Mouse (Mus musculus): ENCODE data around the gene Ankrd34b. TPM values are rescaled to one million over a fixed set of nuclear protein-coding genes. Genes with fewer than 3 reads are reported as not detected.

Ankrd34b gene
- total and polyA plus RNA-seq, 2 experiments from 2014 or later: 5.0 to 5.9 TPM

DNA sequence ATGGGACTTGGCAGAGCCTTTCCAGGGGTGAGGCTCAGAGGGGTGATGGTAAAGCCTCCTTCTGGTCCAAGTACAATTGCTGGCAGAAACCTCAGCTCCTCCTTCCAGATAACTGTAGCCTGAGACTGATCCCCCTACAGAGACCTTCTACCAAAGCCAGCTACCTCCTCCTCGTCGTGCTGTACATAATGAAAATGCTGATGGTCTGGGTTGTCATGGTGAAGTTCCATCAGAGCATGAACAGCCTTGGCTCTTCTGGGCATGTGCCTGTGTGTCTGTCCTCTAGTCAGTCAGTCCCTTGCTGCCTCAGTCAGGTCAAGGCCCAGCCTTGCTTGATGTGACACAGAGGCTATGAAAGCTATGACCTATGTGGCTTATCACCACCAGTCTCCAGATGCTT is 15.2 kb upstream of the Ankrd34b start:
- H3K4me1 ChIP-seq (ENCODE audit: insufficient read depth, low read length): 0 out of 2 replicates have a peak, but pooled peaks cover 5% of the 10 kb centered on the region
- 45% methylated on average over 2 of the region's 2 CpGs for WGBS
- no peaks in the 10 kb centered on the region for H3K36me3 ChIP-seq (ENCODE audit: insufficient read depth, low read length)
- no peak overlapping the region for H3K9ac ChIP-seq (replicated peaks; ENCODE audit: low read length)
- no peak overlapping the region for H3K27ac ChIP-seq
- H3K4me2 ChIP-seq (ENCODE audit: low read depth, low read length): no peak overlapping the region
- DNase-seq (ENCODE audit: low spot score) (no peak), ATAC-seq (no peak)
- H3K9me3 ChIP-seq (ENCODE audit: low read length): no peaks in the 10 kb centered on the region
- no peaks in the 10 kb centered on the region for H3K27me3 ChIP-seq (ENCODE audit: insufficient read depth, low read length)
- no peak overlapping the region for H3K4me3 ChIP-seq (ENCODE audit: low read length)
- TF ChIP-seq CTCF (IDR thresholded peaks at IDR 0.05; ENCODE audit: low read depth): no peak

DNA sequence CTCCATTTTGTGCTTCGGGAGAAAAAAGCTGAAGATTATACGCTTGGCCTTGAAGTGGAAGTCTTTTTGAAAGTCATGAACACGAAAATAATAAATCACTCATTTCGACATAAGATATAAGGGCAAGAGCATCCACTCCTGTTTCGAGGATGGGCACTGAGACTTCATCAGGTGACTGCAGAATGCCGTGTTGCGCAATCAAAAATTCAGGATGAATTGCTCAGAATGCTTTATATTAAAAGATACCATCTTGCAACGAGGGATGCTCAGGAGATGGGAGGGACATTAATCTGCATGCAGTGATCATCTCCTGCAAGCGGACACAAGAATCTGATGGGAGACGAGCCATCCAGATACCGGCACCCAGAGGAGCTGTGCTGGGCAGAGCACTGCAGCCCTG is 6.1 kb upstream of the Ankrd34b start:
- H3K4me2 ChIP-seq (ENCODE audit: low read depth, low read length): no peak overlapping the region
- no peak overlapping the region for H3K9ac ChIP-seq (replicated peaks; ENCODE audit: low read length)
- no peak for ATAC-seq
- H3K4me3 ChIP-seq (ENCODE audit: low read length): no peak overlapping the region
- H3K4me1 ChIP-seq (ENCODE audit: insufficient read depth, low read length): no peaks in the 10 kb centered on the region
- H3K27ac ChIP-seq: no peak overlapping the region
- no peaks in the 10 kb centered on the region for H3K9me3 ChIP-seq (ENCODE audit: low read length)
- TF ChIP-seq CTCF (IDR thresholded peaks at IDR 0.05; ENCODE audit: low read depth): no peak
- DNase-seq (ENCODE audit: low spot score): no peak
- peaks cover 2% of the 10 kb centered on the region; the same call in 1 of the 2 replicates for H3K27me3 ChIP-seq (ENCODE audit: insufficient read depth, low read length)
- WGBS: 87% methylated on average over 11 of the region's 11 CpGs
- H3K36me3 ChIP-seq (ENCODE audit: insufficient read depth, low read length): no peaks in the 10 kb centered on the region

DNA sequence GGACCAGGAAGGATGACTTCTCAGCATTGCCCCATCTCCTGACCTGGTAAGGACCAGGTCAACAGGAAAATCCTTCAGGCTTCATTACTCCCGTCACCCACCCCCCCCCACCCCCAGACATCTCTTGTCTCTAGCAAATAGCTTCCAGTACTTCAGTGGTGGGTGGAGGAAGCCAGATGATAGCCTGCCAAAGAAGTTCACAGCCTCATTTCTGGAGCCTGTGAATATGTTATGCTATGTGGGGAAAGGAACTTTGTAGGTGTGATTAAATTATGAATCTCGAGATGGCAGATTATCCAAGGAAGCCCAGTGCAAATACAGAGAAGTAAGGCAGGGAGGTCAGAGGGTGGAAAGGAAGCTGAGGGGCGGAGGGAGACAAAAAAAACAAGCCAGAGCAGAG is 2.0 kb upstream of the Ankrd34b start:
- H3K4me3 ChIP-seq (ENCODE audit: low read length): no peak overlapping the region
- DNase-seq (ENCODE audit: low spot score): no peak
- H3K27me3 ChIP-seq (ENCODE audit: insufficient read depth, low read length): peaks cover 4% of the 10 kb centered on the region; the same call in 1 of the 2 replicates
- H3K27ac ChIP-seq: no peak overlapping the region
- WGBS: 52% methylated on average over 3 of the region's 3 CpGs
- no peak for TF ChIP-seq CTCF (IDR thresholded peaks at IDR 0.05; ENCODE audit: low read depth)
- no peak overlapping the region for H3K9ac ChIP-seq (replicated peaks; ENCODE audit: low read length)
- ATAC-seq: no peak
- no peak overlapping the region for H3K4me2 ChIP-seq (ENCODE audit: low read depth, low read length)
- H3K4me1 ChIP-seq (ENCODE audit: insufficient read depth, low read length): 0 out of 2 replicates have a peak, but pooled peaks cover 4% of the 10 kb centered on the region
- no peaks in the 10 kb centered on the region for H3K9me3 ChIP-seq (ENCODE audit: low read length)
- no peaks in the 10 kb centered on the region for H3K36me3 ChIP-seq (ENCODE audit: insufficient read depth, low read length)

DNA sequence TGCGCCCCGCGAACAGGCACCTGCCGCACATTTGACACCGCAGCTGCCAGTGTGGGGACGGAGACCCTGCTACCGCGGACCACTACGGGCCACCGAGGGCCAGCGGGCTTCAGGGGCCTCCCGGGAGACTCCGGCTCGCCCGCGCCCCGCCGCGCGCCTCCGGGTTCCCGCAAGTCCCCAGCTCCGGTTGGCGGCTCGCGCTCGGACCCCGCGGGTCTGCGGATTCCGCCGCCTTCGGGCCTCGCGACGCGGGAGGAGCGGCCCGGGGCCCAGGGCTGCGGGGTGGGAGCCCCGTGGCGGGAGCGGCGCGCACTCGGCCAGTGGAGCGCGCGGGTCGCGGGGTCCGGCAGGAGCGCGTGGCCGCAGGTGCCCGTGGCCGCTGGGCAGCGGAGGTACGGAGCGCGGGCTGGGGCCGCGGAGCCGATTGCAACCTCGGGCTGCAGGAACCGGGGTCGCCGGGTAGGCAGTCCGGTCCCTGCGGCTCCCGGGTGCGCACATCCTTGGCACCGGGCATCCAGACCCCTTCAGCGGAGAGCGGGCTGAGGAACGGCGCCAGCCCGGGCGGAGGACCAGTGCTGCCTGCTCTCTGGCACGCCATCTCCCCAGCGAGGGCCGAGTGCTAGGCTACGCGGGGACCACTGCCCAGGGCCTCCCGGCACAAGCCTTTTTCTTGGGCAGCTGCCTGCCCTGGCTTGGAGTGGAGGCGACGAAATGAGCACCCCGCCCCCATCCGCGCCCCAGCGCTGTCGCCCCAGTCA is 777 bp downstream of the Ankrd34b start:
- Histone ChIP-seq H3K9ac (replicated peaks; ENCODE audit: low read length) (peak overlapping the region; percentile 65), H3K27me3 (ENCODE audit: insufficient read depth, low read length) (peaks cover 4% of the 10 kb centered on the region; the same call in 1 of the 2 replicates), H3K4me1 (ENCODE audit: insufficient read depth, low read length) (0 out of 2 replicates have a peak, but pooled peaks cover 4% of the 10 kb centered on the region), H3K4me2 (ENCODE audit: low read depth, low read length) (peak overlapping the region; percentile 90), H3K27ac (peak overlapping the region; percentile 20; the same call in 1 of the 2 replicates), H3K9me3 (ENCODE audit: low read length) (no peaks in the 10 kb centered on the region), H3K4me3 (ENCODE audit: low read length) (peak overlapping the region; percentile 66), H3K36me3 (ENCODE audit: insufficient read depth, low read length) (no peaks in the 10 kb centered on the region)
- TF ChIP-seq CTCF (IDR thresholded peaks at IDR 0.05; ENCODE audit: low read depth): no peak
- peak; percentile 50 for DNase-seq (ENCODE audit: low spot score)
- under 1% methylated on average over 79 of the region's 92 CpGs for WGBS
- peak; percentile 74 for ATAC-seq

DNA sequence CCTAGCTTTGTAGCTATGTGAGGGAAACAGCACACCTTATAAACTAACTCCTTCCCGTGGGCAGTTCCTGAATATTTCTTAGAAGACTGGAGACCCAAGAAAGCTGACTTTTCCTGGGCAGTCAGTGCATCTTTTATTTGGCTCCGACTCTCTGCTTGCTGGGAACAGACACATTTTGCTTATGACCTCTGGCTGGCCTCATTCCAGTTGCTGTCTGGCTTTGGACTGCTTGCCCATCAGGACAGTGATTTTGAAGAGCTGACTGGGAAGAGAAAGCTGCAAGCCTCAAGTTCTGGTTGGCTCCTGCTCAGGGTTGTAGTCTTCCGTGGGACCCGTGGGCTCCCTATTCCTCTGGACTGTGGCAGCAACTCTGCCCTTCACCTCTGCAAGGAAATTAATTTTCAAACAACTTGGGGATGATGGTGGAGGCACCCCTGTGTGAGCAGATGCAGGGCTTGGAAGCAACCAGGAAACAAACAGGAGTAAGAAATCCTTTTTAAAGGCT is 1.7 kb downstream of the Ankrd34b start:
- 0 out of 2 replicates have a peak, but pooled peaks cover 4% of the 10 kb centered on the region for H3K4me1 ChIP-seq (ENCODE audit: insufficient read depth, low read length)
- H3K9me3 ChIP-seq (ENCODE audit: low read length): no peaks in the 10 kb centered on the region
- DNase-seq (ENCODE audit: low spot score) (peak; percentile 14), ATAC-seq (no peak)
- no peak overlapping the region for H3K27ac ChIP-seq
- H3K36me3 ChIP-seq (ENCODE audit: insufficient read depth, low read length): no peaks in the 10 kb centered on the region
- 28% methylated on average over 4 of the region's 4 CpGs for WGBS
- H3K4me3 ChIP-seq (ENCODE audit: low read length): peak overlapping the region; percentile 66
- H3K9ac ChIP-seq (replicated peaks; ENCODE audit: low read length): no peak overlapping the region
- H3K4me2 ChIP-seq (ENCODE audit: low read depth, low read length): peak overlapping the region; percentile 90
- no peak for TF ChIP-seq CTCF (IDR thresholded peaks at IDR 0.05; ENCODE audit: low read depth)
- peaks cover 4% of the 10 kb centered on the region; the same call in 1 of the 2 replicates for H3K27me3 ChIP-seq (ENCODE audit: insufficient read depth, low read length)

DNA sequence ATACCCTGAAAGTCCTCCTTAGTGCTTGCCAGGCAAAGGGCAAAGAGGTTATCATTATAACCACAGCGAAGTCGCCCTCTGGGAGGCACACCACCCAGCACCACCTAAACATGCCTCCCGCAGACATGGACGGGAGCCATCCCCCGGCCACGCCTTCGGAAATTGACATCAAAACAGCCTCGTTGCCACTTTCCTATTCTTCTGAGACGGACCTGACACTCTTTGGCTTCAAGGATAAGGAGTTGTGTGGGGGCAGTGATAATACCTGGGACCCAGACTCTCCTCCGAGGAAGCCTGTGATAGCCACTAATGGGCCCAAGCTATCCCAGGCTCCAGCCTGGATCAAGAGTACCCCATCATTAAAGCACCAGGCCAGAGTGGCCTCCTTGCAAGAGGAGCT is 13.0 kb downstream of the Ankrd34b start:
- H3K4me1 ChIP-seq (ENCODE audit: insufficient read depth, low read length): no peaks in the 10 kb centered on the region
- no peak overlapping the region for H3K27ac ChIP-seq
- no peak overlapping the region for H3K4me3 ChIP-seq (ENCODE audit: low read length)
- no peak overlapping the region for H3K4me2 ChIP-seq (ENCODE audit: low read depth, low read length)
- ATAC-seq: no peak
- no peaks in the 10 kb centered on the region for H3K9me3 ChIP-seq (ENCODE audit: low read length)
- H3K36me3 ChIP-seq (ENCODE audit: insufficient read depth, low read length): peaks cover 13% of the 10 kb centered on the region; the same call in 1 of the 2 replicates
- no peaks in the 10 kb centered on the region for H3K27me3 ChIP-seq (ENCODE audit: insufficient read depth, low read length)
- DNase-seq (ENCODE audit: low spot score): no peak
- TF ChIP-seq CTCF (IDR thresholded peaks at IDR 0.05; ENCODE audit: low read depth): no peak
- WGBS: 94% methylated on average over 10 of the region's 10 CpGs
- no peak overlapping the region for H3K9ac ChIP-seq (replicated peaks; ENCODE audit: low read length)

DNA sequence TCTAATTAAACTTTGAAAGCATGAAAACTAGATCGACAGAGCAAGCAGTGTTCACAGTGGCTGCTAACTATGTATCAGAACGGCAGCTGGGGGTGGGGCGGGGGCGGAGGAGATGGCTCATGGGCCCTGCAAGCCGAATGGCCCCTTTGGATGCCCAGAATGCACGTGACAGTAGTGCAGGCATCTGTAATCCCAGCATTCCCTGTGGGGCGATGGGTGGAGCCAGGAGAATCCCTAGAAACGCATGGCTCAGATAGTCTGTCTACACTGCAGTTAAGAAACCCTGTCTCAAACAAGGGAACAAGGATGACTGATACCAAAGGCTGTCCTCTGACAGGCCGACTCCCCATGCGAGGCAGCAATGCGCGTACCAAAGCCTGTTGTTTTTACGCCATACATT is 14.6 kb downstream of the Ankrd34b start:
- no peak for TF ChIP-seq CTCF (IDR thresholded peaks at IDR 0.05; ENCODE audit: low read depth)
- H3K4me1 ChIP-seq (ENCODE audit: insufficient read depth, low read length): no peaks in the 10 kb centered on the region
- no peak overlapping the region for H3K4me3 ChIP-seq (ENCODE audit: low read length)
- H3K27me3 ChIP-seq (ENCODE audit: insufficient read depth, low read length): no peaks in the 10 kb centered on the region
- no peak overlapping the region for H3K27ac ChIP-seq
- H3K9me3 ChIP-seq (ENCODE audit: low read length): no peaks in the 10 kb centered on the region
- no peak overlapping the region for H3K9ac ChIP-seq (replicated peaks; ENCODE audit: low read length)
- WGBS: 79% methylated on average over 13 of the region's 13 CpGs
- no peak overlapping the region for H3K4me2 ChIP-seq (ENCODE audit: low read depth, low read length)
- DNase-seq (ENCODE audit: low spot score) (no peak), ATAC-seq (no peak)
- 0 out of 2 replicates have a peak, but pooled peaks cover 13% of the 10 kb centered on the region for H3K36me3 ChIP-seq (ENCODE audit: insufficient read depth, low read length)

Measured in hindbrain, postnatal 0 days (tissue).